ENCODE assay signal across 16 mouse cellular contexts in genomic region chr6:113659648-113660491, GRCm38 (mm10). TPM values are rescaled to one million over a fixed set of nuclear protein-coding genes. Genes with fewer than 3 reads are reported as not detected.
DNase-seq lines count a peak whose midpoint lies in the region; ATAC-seq and TF ChIP-seq lines count a peak whose summit lies in the region.
"Had no signal": no experiment of that assay in that cellular context is flagged by ENCODE, and none has a peak within 500 bp of the region (broad histone marks: within the 10 kb centered on the region; RNA-seq: fewer than 3 reads in every experiment).

No protein-coding gene starts in this region.

- WGBS in embryonic facial prominence, embryonic 15.5 days, result 55% methylated on average over 8 of the region's 8 CpGs
- 77% methylated on average over 8 of the region's 8 CpGs for WGBS in embryonic facial prominence, embryonic 10.5 days
- 48% methylated on average over 8 of the region's 8 CpGs for WGBS in kidney, adult 2 months

- H3K4me2 ChIP-seq in embryonic facial prominence, embryonic 15.5 days (replicated peaks), result no peak overlapping the region
- H3K4me2 ChIP-seq: intestine, embryonic 15.5 days; limb, embryonic 15.5 days had no signal

- TF ChIP-seq POLR2A in kidney, adult 2 months (IDR thresholded peaks at IDR 0.05; ENCODE audit: low read depth, low read length), result no peak
- no peak for TF ChIP-seq POLR2A in testis, adult 2 months (IDR thresholded peaks at IDR 0.05; ENCODE audit: control insufficient read depth, low read depth, low read length)

- peak overlapping the region; percentile 25; the same call in 1 of the 2 replicates for H3K27ac ChIP-seq in embryonic facial prominence, embryonic 15.5 days (replicated peaks)
- H3K27ac ChIP-seq in embryonic facial prominence, embryonic 10.5 days (replicated peaks), result no peak overlapping the region
- H3K27ac ChIP-seq in kidney, adult 2 months (ENCODE audit: insufficient read depth, low read depth, low read length), result peak overlapping the region; percentile 52
- peak overlapping the region; percentile 65 for H3K27ac ChIP-seq in testis, adult 2 months (ENCODE audit: control insufficient read depth, insufficient read depth, low read depth, low read length)
- H3K27ac ChIP-seq: intestine, embryonic 15.5 days; limb, embryonic 15.5 days; midbrain, embryonic 10.5 days had no signal

- no peak for ATAC-seq in embryonic facial prominence, embryonic 15.5 days (ENCODE audit: insufficient number of reproducible peaks, low FRiP score, low TSS enrichment, low read depth)

- no peak overlapping the region for H3K4me3 ChIP-seq in embryonic facial prominence, embryonic 15.5 days (replicated peaks)
- no peak overlapping the region for H3K4me3 ChIP-seq in embryonic facial prominence, embryonic 10.5 days
- H3K4me3 ChIP-seq in kidney, adult 2 months (ENCODE audit: insufficient read depth, low read depth, low read length), result no peak overlapping the region
- no peak overlapping the region for H3K4me3 ChIP-seq in testis, adult 2 months (ENCODE audit: control insufficient read depth, low read depth, low read length)
- H3K4me3 ChIP-seq: intestine, embryonic 15.5 days; limb, embryonic 15.5 days; midbrain, embryonic 10.5 days had no signal

- no peaks in the 10 kb centered on the region for H3K9me3 ChIP-seq in embryonic facial prominence, embryonic 15.5 days (replicated peaks)
- H3K9me3 ChIP-seq in embryonic facial prominence, embryonic 10.5 days, result no peaks in the 10 kb centered on the region
- H3K9me3 ChIP-seq: intestine, embryonic 15.5 days; limb, embryonic 15.5 days; midbrain, embryonic 10.5 days had no signal

- no peak for DNase-seq in embryonic facial prominence, embryonic 10.5 days (ENCODE audit: low spot score)
- no peak for DNase-seq in kidney, adult 2 months
- DNase-seq in kidney, adult 9 months, result no peak
- no peak for DNase-seq in testis, postnatal 10 days (ENCODE audit: low spot score)
- DNase-seq in urinary bladder, adult 2 months (ENCODE audit: low spot score), result no peak
- no peak for DNase-seq in adrenal gland, adult 2 months
- DNase-seq: gastrocnemius, postnatal 14 days; layer of hippocampus, postnatal 36 days had no signal

- no peak overlapping the region for H3K9ac ChIP-seq in embryonic facial prominence, embryonic 15.5 days
- H3K9ac ChIP-seq: intestine, embryonic 15.5 days; limb, embryonic 15.5 days had no signal

- H3K36me3 ChIP-seq in embryonic facial prominence, embryonic 15.5 days, result no peaks in the 10 kb centered on the region
- H3K36me3 ChIP-seq in embryonic facial prominence, embryonic 10.5 days (replicated peaks), result no peaks in the 10 kb centered on the region
- H3K36me3 ChIP-seq in kidney, adult 2 months (ENCODE audit: control insufficient read depth, insufficient read depth, low read length), result peaks cover 2% of the 10 kb centered on the region; the same call in 1 of the 2 replicates
- H3K36me3 ChIP-seq in testis, adult 2 months (ENCODE audit: control insufficient read depth, insufficient read depth, low read length), result no peaks in the 10 kb centered on the region
- H3K36me3 ChIP-seq: intestine, embryonic 15.5 days; limb, embryonic 15.5 days; midbrain, embryonic 10.5 days had no signal

- TF ChIP-seq CTCF in kidney, adult 2 months (conservative IDR thresholded peaks at IDR 0.05; ENCODE audit: insufficient read depth, insufficient read length, low read depth, low read length), result no peak
- no peak for TF ChIP-seq CTCF in testis, adult 2 months (IDR thresholded peaks at IDR 0.05; ENCODE audit: control insufficient read depth, insufficient read depth, insufficient replicate concordance, low read depth, low read length)

- no peaks in the 10 kb centered on the region for H3K27me3 ChIP-seq in embryonic facial prominence, embryonic 15.5 days
- H3K27me3 ChIP-seq in embryonic facial prominence, embryonic 10.5 days (replicated peaks; ENCODE audit: low read depth, poor library complexity, severe bottlenecking), result no peaks in the 10 kb centered on the region
- no peaks in the 10 kb centered on the region for H3K27me3 ChIP-seq in kidney, adult 2 months (replicated peaks; ENCODE audit: control insufficient read depth, insufficient read depth, low read length)
- H3K27me3 ChIP-seq in testis, adult 2 months (ENCODE audit: control insufficient read depth, insufficient read depth, low read length), result no peaks in the 10 kb centered on the region
- H3K27me3 ChIP-seq: intestine, embryonic 15.5 days; limb, embryonic 15.5 days had no signal

- H3K4me1 ChIP-seq in embryonic facial prominence, embryonic 15.5 days, result peaks cover 17% of the 10 kb centered on the region; the same call in 1 of the 2 replicates
- H3K4me1 ChIP-seq in embryonic facial prominence, embryonic 10.5 days, result peaks cover 25% of the 10 kb centered on the region
- peaks cover 33% of the 10 kb centered on the region for H3K4me1 ChIP-seq in kidney, adult 2 months (ENCODE audit: control insufficient read depth, insufficient read depth, low read length)
- H3K4me1 ChIP-seq in testis, adult 2 months (ENCODE audit: control insufficient read depth, insufficient read depth, low read length), result peaks cover 6% of the 10 kb centered on the region; the same call in 1 of the 2 replicates

RNA-seq across cellular contexts. Expression of gene Irak2, which starts 21.6 kb away (rescaled TPM):
- polyA plus RNA-seq in embryonic facial prominence, embryonic 15.5 days (2015; fragmentation: Nextera tagmentation; extraction: Ambion mirVana), result 4.0 and 5.8 TPM in 2 replicates
- polyA plus RNA-seq in embryonic facial prominence, embryonic 10.5 days (2016; fragmentation: Nextera tagmentation; extraction: Ambion mirVana), result 3.8 and 4.5 TPM in 2 replicates
- 53.8 and 67.1 TPM in 2 replicates for polyA plus RNA-seq in kidney, adult 2 months (2012; rRNA removed)
- polyA plus RNA-seq in testis, adult 2 months (2012; rRNA removed), result 2.4 and 3.3 TPM in 2 replicates
- polyA plus RNA-seq in urinary bladder, adult 2 months (2012; rRNA removed), result 69.3 and 91.4 TPM in 2 replicates
- 10 to 100 TPM; 22.4 to 23.6 TPM for total RNA-seq in adrenal gland, adult 2 months (2021)
- polyA plus RNA-seq in adrenal gland, adult 2 months (2012; rRNA removed), result 17.4 and 20.0 TPM in 2 replicates

RNA-seq across cellular contexts. Expression of gene Vhl, which starts 36.1 kb away (rescaled TPM):
- polyA plus RNA-seq in embryonic facial prominence, embryonic 15.5 days (2015; fragmentation: Nextera tagmentation; extraction: Ambion mirVana), result 43.4 and 47.8 TPM in 2 replicates
- 41.9 and 44.8 TPM in 2 replicates for polyA plus RNA-seq in embryonic facial prominence, embryonic 10.5 days (2016; fragmentation: Nextera tagmentation; extraction: Ambion mirVana)
- polyA plus RNA-seq in kidney, adult 2 months (2012; rRNA removed), result 19.0 and 24.6 TPM in 2 replicates
- 222 and 254 TPM in 2 replicates for polyA plus RNA-seq in testis, adult 2 months (2012; rRNA removed)
- polyA plus RNA-seq in urinary bladder, adult 2 months (2012; rRNA removed), result 14.9 and 22.5 TPM in 2 replicates
- total RNA-seq in adrenal gland, adult 2 months (2021), result 10 to 100 TPM; 22.5 to 26.3 TPM
- 16.8 and 21.4 TPM in 2 replicates for polyA plus RNA-seq in adrenal gland, adult 2 months (2012; rRNA removed)

RNA-seq across cellular contexts. Expression of gene Tatdn2, which starts 37.0 kb away (rescaled TPM):
- polyA plus RNA-seq in embryonic facial prominence, embryonic 15.5 days (2015; fragmentation: Nextera tagmentation; extraction: Ambion mirVana), result 0.95 and 1.1 TPM in 2 replicates
- polyA plus RNA-seq in embryonic facial prominence, embryonic 10.5 days (2016; fragmentation: Nextera tagmentation; extraction: Ambion mirVana), result 0.68 and 0.72 TPM in 2 replicates
- 32.9 and 35.5 TPM in 2 replicates for polyA plus RNA-seq in kidney, adult 2 months (2012; rRNA removed)
- polyA plus RNA-seq in testis, adult 2 months (2012; rRNA removed), result 14.2 and 15.9 TPM in 2 replicates
- polyA plus RNA-seq in urinary bladder, adult 2 months (2012; rRNA removed), result 29.3 and 31.7 TPM in 2 replicates
- 10 to 100 TPM; 44.7 to 56.3 TPM for total RNA-seq in adrenal gland, adult 2 months (2021)
- polyA plus RNA-seq in adrenal gland, adult 2 months (2012; rRNA removed), result 16.3 and 19.0 TPM in 2 replicates

RNA-seq across cellular contexts. Expression of gene Brk1, which starts 55.3 kb away (rescaled TPM):
- 221 and 230 TPM in 2 replicates for polyA plus RNA-seq in embryonic facial prominence, embryonic 15.5 days (2015; fragmentation: Nextera tagmentation; extraction: Ambion mirVana)
- polyA plus RNA-seq in embryonic facial prominence, embryonic 10.5 days (2016; fragmentation: Nextera tagmentation; extraction: Ambion mirVana), result 200 and 208 TPM in 2 replicates
- 171 and 216 TPM in 2 replicates for polyA plus RNA-seq in kidney, adult 2 months (2012; rRNA removed)
- polyA plus RNA-seq in testis, adult 2 months (2012; rRNA removed), result 60.9 and 70.2 TPM in 2 replicates
- polyA plus RNA-seq in urinary bladder, adult 2 months (2012; rRNA removed), result 176 and 195 TPM in 2 replicates
- total RNA-seq in adrenal gland, adult 2 months (2021), result 100 to 1,000 TPM; 181 to 201 TPM
- 113 and 167 TPM in 2 replicates for polyA plus RNA-seq in adrenal gland, adult 2 months (2012; rRNA removed)

RNA-seq across cellular contexts. Expression of gene Fancd2os, which starts 59.4 kb away (rescaled TPM):
- polyA plus RNA-seq in embryonic facial prominence, embryonic 15.5 days (2015; fragmentation: Nextera tagmentation; extraction: Ambion mirVana), result 0.16 TPM in 1 of 2 replicates, not detected in the other
- polyA plus RNA-seq in embryonic facial prominence, embryonic 10.5 days (2016; fragmentation: Nextera tagmentation; extraction: Ambion mirVana), result 0.22 TPM in 1 of 2 replicates, not detected in the other
- 0.54 and 1.3 TPM in 2 replicates for polyA plus RNA-seq in kidney, adult 2 months (2012; rRNA removed)
- 23.8 and 29.9 TPM in 2 replicates for polyA plus RNA-seq in testis, adult 2 months (2012; rRNA removed)
- polyA plus RNA-seq in urinary bladder, adult 2 months (2012; rRNA removed), result not detected in 2 replicates
- total RNA-seq in adrenal gland, adult 2 months (2021), result under 1 TPM in 1 of 2 experiments, not detected in 1; 0.21 TPM
- polyA plus RNA-seq in adrenal gland, adult 2 months (2012; rRNA removed), result 0.15 TPM in 1 of 2 replicates, not detected in the other
- total RNA-seq: common myeloid progenitor, adult 5-6 weeks; gastrocnemius, postnatal 14 days had no signal
- polyA plus RNA-seq: activated CD4-positive, CD25-positive, alpha-beta regulatory T cell, adult 4 months; G1E; intestine, embryonic 15.5 days; limb, embryonic 15.5 days had no signal
